Mouse (Mus musculus): ENCODE results near the gene Alg11. TPM values are rescaled to one million over a fixed set of nuclear protein-coding genes. Genes with fewer than 3 reads are reported as not detected.

The Alg11 gene
- total and polyA plus RNA-seq, 3 experiments: 10.9 to 14.3 (median 13.7) TPM

- H3K4me3 ChIP-seq (replicated peaks in 1 of 3; ENCODE audit: low read depth in 2 of 3, low read length in 2 of 3, poor library complexity in 1 of 3): no peak overlapping the region
- no peak overlapping the region for H3K27ac ChIP-seq (ENCODE audit: insufficient read depth, low read depth)
- no peak overlapping the region for H3K9ac ChIP-seq (ENCODE audit: insufficient read depth, low read depth)
- no peaks in the 10 kb centered on the region for H3K4me1 ChIP-seq (ENCODE audit: control insufficient read depth in 1 of 2, insufficient read depth in 2 of 2)
- H3K36me3 ChIP-seq (replicated peaks in 1 of 2; ENCODE audit: control insufficient read depth in 1 of 2, insufficient read depth in 1 of 2, low read length in 1 of 2): no peaks in the 10 kb centered on the region
- dilution Hi-C loops (cut with MboI; ENCODE audit: extremely low pct_ligation_motif_present, extremely low pct_unique_long_range_greater_than_20kb, low sequenced_read_pairs): no loop called here
- peaks cover 66% of the 10 kb centered on the region for H3K27me3 ChIP-seq (replicated peaks)
- no peaks in the 10 kb centered on the region for H3K79me2 ChIP-seq (replicated peaks; ENCODE audit: control insufficient read depth, extremely low read depth, insufficient read depth, poor library complexity, severe bottlenecking)
- H3K9me3 ChIP-seq (replicated peaks; ENCODE audit: low read length): peaks cover 14% of the 10 kb centered on the region
- in situ Hi-C loops (cut with MboI; ENCODE audit: low pct_ligation_motif_present, low pct_unique_long_range_greater_than_20kb, low sequenced_read_pairs): no loop called here
- H3K4me2 ChIP-seq (ENCODE audit: insufficient read depth, low read depth, poor library complexity, severe bottlenecking): no peak overlapping the region
- TF ChIP-seq PAX5 (IDR thresholded peaks at IDR 0.05; ENCODE audit: low read length) (no peak), CHD2 (IDR thresholded peaks at IDR 0.05; ENCODE audit: low read length) (no peak), SMC3 (IDR thresholded peaks at IDR 0.05; ENCODE audit: low read depth, low read length) (no peak), CTCF (conservative IDR thresholded peaks at IDR 0.05 in 1 of 2, IDR thresholded peaks at IDR 0.05 in 1 of 2; ENCODE audit: low read depth in 2 of 2, low read length in 2 of 2) (no peak), ZC3H11A (IDR thresholded peaks at IDR 0.05; ENCODE audit: low read depth, low read length) (no peak), E2F4 (IDR thresholded peaks at IDR 0.05; ENCODE audit: insufficient replicate concordance, low read depth, low read length) (no peak), ELF1 (IDR thresholded peaks at IDR 0.05; ENCODE audit: low read depth, low read length) (no peak), IRF4 (IDR thresholded peaks at IDR 0.05; ENCODE audit: low read depth, low read length) (no peak), TCF12 (IDR thresholded peaks at IDR 0.05; ENCODE audit: low read depth, low read length) (no peak), ZMIZ1 (IDR thresholded peaks at IDR 0.05; ENCODE audit: low read depth, low read length) (no peak), MXI1 (IDR thresholded peaks at IDR 0.05; ENCODE audit: low read depth, low read length) (no peak), USF2 (conservative IDR thresholded peaks at IDR 0.05; ENCODE audit: low read depth, low read length) (no peak), KAT2A (IDR thresholded peaks at IDR 0.05; ENCODE audit: insufficient replicate concordance, low read length) (no peak)
- no peak for DNase-seq (ENCODE audit: extremely low read depth)
These were observed 29.5 kb upstream of the Alg11 start for GRCm38 (mm10) chr8:22030990-22031389.

- DNase-seq (ENCODE audit: extremely low read depth): no peak
- peaks cover 72% of the 10 kb centered on the region for H3K27me3 ChIP-seq (replicated peaks)
- no peak overlapping the region for H3K9ac ChIP-seq (ENCODE audit: insufficient read depth, low read depth)
- H3K27ac ChIP-seq (ENCODE audit: insufficient read depth, low read depth): no peak overlapping the region
- in situ Hi-C loops (cut with MboI; ENCODE audit: low pct_ligation_motif_present, low pct_unique_long_range_greater_than_20kb, low sequenced_read_pairs): no loop called here
- TF ChIP-seq IRF4 (IDR thresholded peaks at IDR 0.05; ENCODE audit: low read depth, low read length): no peak
- no peak for TF ChIP-seq POLR2AphosphoS2 (IDR thresholded peaks at IDR 0.05; ENCODE audit: low read depth, low read length)
- TF ChIP-seq SMC3 (IDR thresholded peaks at IDR 0.05; ENCODE audit: low read depth, low read length): no peak
- TF ChIP-seq NRF1 (IDR thresholded peaks at IDR 0.05; ENCODE audit: low read depth, low read length): no peak
- TF ChIP-seq ZNF384 (IDR thresholded peaks at IDR 0.05; ENCODE audit: low read depth, low read length): no peak
- TF ChIP-seq MAZ (IDR thresholded peaks at IDR 0.05; ENCODE audit: low read depth, low read length): no peak
- TF ChIP-seq MAFK (IDR thresholded peaks at IDR 0.05; ENCODE audit: insufficient replicate concordance, low read length): no peak
- TF ChIP-seq CTCF (conservative IDR thresholded peaks at IDR 0.05 in 1 of 2, IDR thresholded peaks at IDR 0.05 in 1 of 2; ENCODE audit: low read depth in 2 of 2, low read length in 2 of 2): no peak
- TF ChIP-seq USF1 (IDR thresholded peaks at IDR 0.05; ENCODE audit: low read depth, low read length): no peak
- no peak for TF ChIP-seq JUN (IDR thresholded peaks at IDR 0.05; ENCODE audit: insufficient read depth, low read depth, low read length)
- dilution Hi-C loops (cut with MboI; ENCODE audit: extremely low pct_ligation_motif_present, extremely low pct_unique_long_range_greater_than_20kb, low sequenced_read_pairs): no loop called here
- H3K9me3 ChIP-seq (replicated peaks; ENCODE audit: low read length): peaks cover 2% of the 10 kb centered on the region
- peaks cover 0 to 4% of the 10 kb centered on the region in 2 experiments; a peak in 2 of 4 replicates for H3K4me1 ChIP-seq (ENCODE audit: control insufficient read depth in 1 of 2, insufficient read depth in 2 of 2)
- H3K4me3 ChIP-seq (replicated peaks in 1 of 3; ENCODE audit: low read depth in 2 of 3, low read length in 2 of 3, poor library complexity in 1 of 3): peak overlapping the region in 1 of 3 experiments; percentile 11
- H3K36me3 ChIP-seq (replicated peaks in 1 of 2; ENCODE audit: control insufficient read depth in 1 of 2, insufficient read depth in 1 of 2, low read length in 1 of 2): no peaks in the 10 kb centered on the region
- no peaks in the 10 kb centered on the region for H3K79me2 ChIP-seq (replicated peaks; ENCODE audit: control insufficient read depth, extremely low read depth, insufficient read depth, poor library complexity, severe bottlenecking)
- H3K4me2 ChIP-seq (ENCODE audit: insufficient read depth, low read depth, poor library complexity, severe bottlenecking): no peak overlapping the region
These were observed 24.4 kb upstream of the Alg11 start for GRCm38 (mm10) chr8:22036137-22036536.
